Mouse (Mus musculus) hematopoietic stem cell, adult 5-6 weeks (primary cell): Measurements from ENCODE around the gene Clca3a1. TPM values are rescaled to one million over a fixed set of nuclear protein-coding genes. Genes with fewer than 3 reads are reported as not detected.
A peak's percentile ranks its signal among the peaks of the same experiment; 100 is the strongest.
"Not testable (repeated sequence)": the region's sequence is repeated elsewhere in the genome, so short reads cannot be mapped to it uniquely, and the experiment has no call there.

Experiments used
- ATAC-seq, 2 experiments: fragments of 125-278 bp in 1 of 2; replicated peaks in 1 of 2; 2 replicates each; pipeline ENCODE4 v1.8.0; 2016 to 2017; ENCODE audit warnings: inconsistent platforms in 2 of 2, mild to moderate bottlenecking in 2 of 2, moderate number of reproducible peaks in 2 of 2, low read depth in 1 of 2, moderate TSS enrichment in 1 of 2; ENCODE audit not compliant: low FRiP score in 2 of 2, poor library complexity in 2 of 2, severe bottlenecking in 2 of 2, insufficient read depth in 1 of 2, low TSS enrichment in 1 of 2
- total RNA-seq: library from RNA; stranded (forward); fragments of 172-1452, 232-1000 nt; gene quantifications from 2 replicates; pipeline ENCODE4 v1.2.3, GENCODE M21; 2017

Gene Clca3a1
- total RNA-seq: 1.4 and 4.8 TPM in 2 replicates

GRCm38 (mm10) chr3:144760592-144761309 lies at the start of gene Clca3a1:
TSS of gene Clca3a1 (minus strand) at chr3:144760977.
- ATAC-seq: peak; percentile 42 to 45; a peak in 2 of 4 replicates

DNA sequence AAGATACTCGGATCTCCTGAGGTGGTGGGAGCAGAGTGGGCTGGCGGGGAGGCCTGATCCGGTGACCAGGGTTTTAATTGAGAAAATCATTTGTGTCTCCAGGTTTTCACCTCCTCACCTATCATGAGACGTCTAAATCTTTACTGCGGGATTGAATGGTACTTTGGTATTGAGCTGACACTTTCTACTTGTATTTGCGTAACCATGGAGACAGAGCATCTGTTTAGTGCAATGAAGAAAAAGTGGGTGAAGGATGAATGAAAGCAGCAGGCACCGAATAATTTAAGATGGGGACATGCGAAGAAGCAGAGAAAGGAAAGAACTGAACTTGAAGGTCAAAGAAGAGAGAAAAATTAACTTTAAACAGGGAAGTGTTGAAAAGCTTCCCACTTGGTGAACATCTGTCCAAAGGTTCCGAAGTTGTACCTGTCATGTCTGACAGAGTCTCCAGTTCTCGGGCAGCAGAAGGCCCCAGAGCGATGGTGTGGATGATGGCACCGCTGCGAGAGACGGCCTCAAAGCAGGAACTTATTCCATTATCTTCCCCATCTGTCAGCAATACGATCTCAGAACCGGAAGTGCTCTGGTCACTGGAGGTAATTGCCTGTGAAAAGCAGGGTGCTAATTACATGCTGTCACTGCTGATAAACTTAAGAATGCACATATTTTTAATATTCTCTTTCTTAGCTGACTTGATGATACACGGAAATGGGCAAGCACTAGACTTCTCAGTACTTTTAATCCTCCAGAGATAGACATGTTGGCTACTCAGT lies 47.6 kb upstream of the Clca3a1 start:
- not testable (repeated sequence) for ATAC-seq

DNA sequence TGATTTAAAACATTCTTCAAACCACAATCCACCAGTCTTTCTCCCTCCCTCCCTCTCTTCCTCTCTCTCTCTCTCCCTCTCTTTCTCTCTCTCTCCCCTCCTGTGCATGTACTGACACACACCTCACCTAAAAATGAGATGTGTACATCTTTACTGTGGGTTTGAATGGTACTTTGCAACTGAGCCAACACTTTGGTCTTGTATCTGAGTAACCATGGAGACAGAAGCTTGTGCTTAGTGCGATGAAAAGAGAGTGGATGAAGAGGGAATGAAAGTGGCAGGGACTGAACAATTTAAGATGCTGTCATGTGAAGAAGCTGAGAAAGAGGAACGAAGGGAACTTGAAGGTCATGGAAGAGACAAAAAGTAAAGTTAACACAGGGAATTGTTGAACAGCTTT lies 45.8 kb upstream of the Clca3a1 start:
- not testable (repeated sequence) for ATAC-seq

- ATAC-seq: peak; percentile 48 to 78; a peak in 2 of 4 replicates
These were observed 41.1 kb upstream of the Clca3a1 start for GRCm38 (mm10) chr3:144801861-144802260.

- ATAC-seq: no peak
These were observed 24.7 kb upstream of the Clca3a1 start for GRCm38 (mm10) chr3:144785181-144786148.

- ATAC-seq: no peak
These were observed 4.4 kb upstream of the Clca3a1 start for GRCm38 (mm10) chr3:144765161-144765560.

GRCm38 (mm10) chr3:144761454-144761853 lies 677 bp upstream of the Clca3a1 start:
- ATAC-seq: no peak

DNA sequence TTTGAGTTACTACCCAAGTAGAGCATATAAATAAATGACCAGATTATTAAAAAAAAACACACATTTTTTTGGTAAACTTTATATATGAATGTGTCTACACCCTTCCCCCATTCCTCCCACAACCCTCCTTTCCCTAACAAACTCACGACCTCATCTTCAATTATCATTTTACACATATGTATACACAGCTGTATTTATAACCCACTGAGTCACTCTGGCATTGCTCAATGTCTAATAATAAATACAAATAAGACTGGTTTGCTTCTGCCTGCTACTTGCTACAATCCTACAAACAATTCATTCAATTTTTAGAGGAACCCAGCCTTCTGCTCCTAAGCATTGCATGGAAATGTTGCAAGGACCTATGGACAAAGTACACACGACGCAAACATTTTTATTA lies 1.1 kb downstream of the Clca3a1 start:
- ATAC-seq: no peak

DNA sequence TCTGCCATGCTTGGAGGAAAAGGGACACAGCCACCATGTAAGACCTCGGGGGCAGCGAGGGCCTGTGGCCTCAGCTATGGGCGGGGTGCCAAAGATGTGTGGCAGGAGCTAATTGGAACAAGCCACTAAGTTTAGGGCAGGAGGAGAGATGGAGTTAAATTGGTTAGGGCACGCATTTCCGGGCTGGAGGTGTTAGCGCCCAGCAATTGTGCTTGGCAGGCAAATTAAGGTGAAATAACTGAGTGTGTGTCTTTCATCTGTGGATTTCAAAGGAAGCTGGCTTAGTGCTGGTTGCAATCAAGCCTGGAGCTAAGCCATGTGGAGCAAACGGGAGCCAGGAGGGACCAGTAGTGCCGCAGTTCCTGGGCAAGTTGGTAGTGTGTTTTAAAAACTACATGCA lies 4.7 kb downstream of the Clca3a1 start:
- not testable (repeated sequence) for ATAC-seq

GRCm38 (mm10) chr3:144753120-144753519 lies 7.7 kb downstream of the Clca3a1 start:
- ATAC-seq: peak; percentile 60 to 64; a peak in 2 of 4 replicates

GRCm38 (mm10) chr3:144749062-144749963 lies 11.5 kb downstream of the Clca3a1 start:
- not testable (repeated sequence) for ATAC-seq

DNA sequence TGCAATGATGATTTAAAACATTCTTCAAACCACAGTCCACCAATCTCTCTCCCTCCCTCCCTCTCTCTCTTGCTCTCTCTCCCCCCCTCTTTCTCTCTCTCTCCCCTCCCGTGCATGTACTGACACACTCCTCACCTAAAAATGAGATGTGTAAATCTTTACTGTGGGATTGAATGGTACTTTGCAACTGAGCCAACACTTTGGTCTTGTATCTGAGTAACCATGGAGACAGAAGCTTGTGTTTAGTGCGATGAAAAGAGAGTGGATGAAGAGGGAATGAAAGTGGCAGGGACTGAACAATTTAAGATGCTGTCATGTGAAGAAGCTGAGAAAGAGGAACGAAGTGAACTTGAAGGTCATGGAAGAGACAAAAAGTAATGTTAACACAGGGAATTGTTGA lies 13.1 kb downstream of the Clca3a1 start:
- ATAC-seq: not testable (repeated sequence)

GRCm38 (mm10) chr3:144738396-144738795 lies 22.4 kb downstream of the Clca3a1 start:
- ATAC-seq: not testable (repeated sequence)

DNA sequence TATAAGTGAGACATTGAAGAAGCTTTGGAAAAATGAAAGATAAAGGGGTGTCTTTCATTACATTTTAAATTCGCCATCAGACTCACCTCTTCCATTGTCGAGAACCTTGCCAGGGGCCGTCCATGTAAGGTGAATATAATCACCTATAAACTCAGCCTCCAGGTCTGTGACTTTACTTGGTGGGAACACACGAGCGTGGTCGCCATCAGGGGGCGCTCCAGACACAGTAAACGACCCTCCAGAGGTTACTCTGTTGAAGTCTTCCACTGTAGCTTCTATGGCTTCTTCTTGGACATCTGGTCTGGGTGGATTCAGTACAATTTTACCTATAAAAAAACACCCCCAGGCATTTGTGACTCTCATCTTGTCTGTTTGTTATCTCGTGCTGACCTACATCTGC lies 23.9 kb downstream of the Clca3a1 start:
- peak in 1 of 2 experiments; percentile 69; a peak in 1 of 4 replicates for ATAC-seq

- no peak for ATAC-seq
These were observed 37.3 kb downstream of the Clca3a1 start for GRCm38 (mm10) chr3:144723455-144723854.

DNA sequence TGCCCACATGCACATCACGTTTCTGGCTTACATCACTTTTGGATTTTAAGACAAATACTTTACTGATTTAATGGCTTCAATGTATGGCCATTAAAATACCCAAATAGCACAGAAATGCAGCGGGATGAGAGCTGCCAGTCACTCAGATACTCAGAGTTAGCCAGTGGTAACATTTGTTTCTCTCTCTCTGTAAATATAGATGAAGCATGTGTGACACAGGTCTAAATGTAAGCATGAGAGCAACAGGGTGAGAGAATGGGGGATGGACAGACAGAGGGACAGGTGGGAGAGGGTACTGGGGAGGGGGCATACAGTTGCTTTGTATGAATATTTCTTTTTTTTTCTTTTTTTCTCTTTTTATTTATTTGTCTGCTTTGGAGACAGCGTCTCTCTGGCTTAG lies 38.2 kb downstream of the Clca3a1 start:
- ATAC-seq: not testable (repeated sequence)
